Mouse (Mus musculus): ENCODE measurements around the gene Vkorc1l1.
"Not testable (repeated sequence)": the region's sequence is repeated elsewhere in the genome, so short reads cannot be mapped to it uniquely, and the experiment has no call there.

The Vkorc1l1 gene

GRCm38 (mm10) chr5:129941495-129942045, at the start of gene Vkorc1l1:
Vkorc1l1 (plus strand) TSS chr5:129941970.
- CTCF ChIA-PET = no interaction called here

- CTCF ChIA-PET = interaction anchor here (0.7 kb wide), 1 partner anchor 42 kb away, joined by 3 read pairs; no protein-coding TSS in a partner anchor
Observed at GRCm38 (mm10) chr5:129895198-129896088, 46.3 kb upstream of the Vkorc1l1 start, which contains the start of gene Zbed5. Zbed5 (plus strand) TSS chr5:129895723.

DNA sequence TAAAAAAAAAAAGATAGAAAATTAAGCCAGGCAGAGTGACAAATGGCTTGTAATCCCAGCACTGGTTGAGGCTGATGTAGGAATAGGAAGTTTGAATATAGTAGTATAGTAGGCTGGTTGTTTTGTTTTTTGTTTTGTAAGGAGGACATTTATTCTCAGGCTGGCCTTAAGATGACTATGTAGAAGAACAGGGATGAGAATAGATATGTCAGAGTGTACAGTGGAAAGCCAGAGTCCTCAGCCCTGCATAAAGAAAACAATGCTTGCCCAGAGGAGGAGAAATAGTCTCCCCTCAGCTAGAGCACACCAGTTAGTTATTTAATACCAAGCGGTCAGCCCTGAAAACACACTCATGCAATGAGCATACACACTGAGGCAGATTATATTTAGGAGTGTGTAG, 43.3 kb upstream of the Vkorc1l1 start, which contains the start of gene Phkg1:
Gene Phkg1 (minus strand): TSS at position 101 of the 400 bp plus-strand sequence.
- CTCF ChIA-PET = no interaction called here

DNA sequence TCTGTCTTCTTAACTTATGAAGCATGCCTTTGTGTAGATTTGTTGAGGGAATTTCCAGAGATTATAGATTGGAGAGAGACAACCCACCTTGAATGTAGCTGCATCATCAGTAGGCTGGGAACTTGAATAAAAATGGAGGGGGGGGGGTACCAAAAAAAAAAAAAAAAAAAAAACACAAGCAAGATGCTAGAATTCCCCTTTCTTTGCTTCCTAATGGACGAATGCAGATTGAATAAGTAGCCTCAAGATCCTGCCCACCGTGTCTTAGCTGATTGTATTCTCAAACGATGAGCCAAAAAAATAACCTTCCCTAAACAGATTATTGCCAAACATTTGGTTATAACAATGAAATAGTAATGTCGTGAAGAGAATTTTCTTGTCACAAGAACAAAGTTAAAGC, 34.0 kb upstream of the Vkorc1l1 start:
- CTCF ChIA-PET = no interaction called here

DNA sequence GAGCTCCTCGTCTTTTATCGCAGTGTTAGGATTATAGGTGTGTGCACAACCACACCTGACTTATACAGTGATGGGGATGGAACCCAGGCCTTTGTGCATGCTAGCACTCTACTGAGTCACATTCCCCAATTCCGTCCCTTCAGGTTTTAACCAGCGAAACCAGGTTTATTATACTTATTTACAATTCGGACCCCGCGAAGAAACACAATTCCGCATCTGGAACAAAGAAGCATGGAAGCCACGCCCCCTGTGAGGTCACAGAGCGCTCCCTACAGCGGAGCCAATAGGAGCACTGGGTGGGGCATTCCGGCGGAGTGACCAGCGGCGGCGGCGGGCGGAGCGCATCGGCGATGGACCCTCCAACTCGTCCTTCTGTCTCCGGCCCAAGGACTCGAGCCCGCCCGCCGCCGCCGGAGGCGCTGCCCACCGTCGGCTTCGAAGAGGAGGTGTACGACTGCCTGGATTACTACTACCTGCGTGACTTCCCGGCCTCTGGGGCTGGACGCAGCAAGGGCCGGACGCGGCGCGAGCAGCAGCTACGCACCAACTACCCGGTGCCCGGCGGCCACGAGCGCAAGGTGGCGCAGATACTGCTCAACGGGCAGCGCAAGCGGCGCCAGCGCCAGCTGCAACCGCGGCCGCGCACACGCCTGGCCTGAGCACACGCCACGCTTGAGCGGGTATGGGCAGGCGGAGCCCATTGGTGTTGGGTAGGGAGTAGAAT, 33.4 kb upstream of the Vkorc1l1 start, which contains the start of gene Nupr1l:
Gene Nupr1l (plus strand): TSS at position 299 of the 724 bp plus-strand sequence.
- CTCF ChIA-PET = interaction anchor here (0.6 kb wide), 1 partner anchor 33 kb away, joined by 3 read pairs; no protein-coding TSS in a partner anchor

- CTCF ChIA-PET = interaction anchor here (0.6 kb wide), 1 partner anchor 33 kb away, joined by 3 read pairs; no protein-coding TSS in a partner anchor
Observed at GRCm38 (mm10) chr5:129909147-129909546, 32.6 kb upstream of the Vkorc1l1 start.

GRCm38 (mm10) chr5:129909591-129909990, 32.2 kb upstream of the Vkorc1l1 start:
- CTCF ChIA-PET = interaction anchor here (0.6 kb wide), 1 partner anchor 18 kb away, joined by 17 read pairs; no protein-coding TSS in a partner anchor

DNA sequence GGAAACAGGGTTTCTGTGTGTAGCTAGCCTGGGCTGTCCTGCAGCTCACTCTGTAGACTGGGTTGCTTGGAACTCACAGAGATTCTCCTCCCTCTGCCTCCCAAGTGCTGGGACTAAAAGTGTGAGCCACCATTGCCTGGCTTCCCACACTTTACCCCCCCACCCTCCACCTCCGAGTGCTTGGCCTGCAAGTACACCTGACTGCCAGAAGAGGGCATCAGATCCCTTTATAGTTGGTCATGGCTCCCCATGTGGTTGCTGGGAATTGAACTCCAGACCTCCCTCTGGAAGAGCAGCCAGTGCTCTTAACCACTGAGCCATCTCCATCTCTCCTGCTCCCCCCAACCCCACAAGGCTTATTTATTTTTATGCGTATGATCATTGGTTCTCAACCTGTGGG, 27.7 kb upstream of the Vkorc1l1 start:
- CTCF ChIA-PET = no interaction called here

DNA sequence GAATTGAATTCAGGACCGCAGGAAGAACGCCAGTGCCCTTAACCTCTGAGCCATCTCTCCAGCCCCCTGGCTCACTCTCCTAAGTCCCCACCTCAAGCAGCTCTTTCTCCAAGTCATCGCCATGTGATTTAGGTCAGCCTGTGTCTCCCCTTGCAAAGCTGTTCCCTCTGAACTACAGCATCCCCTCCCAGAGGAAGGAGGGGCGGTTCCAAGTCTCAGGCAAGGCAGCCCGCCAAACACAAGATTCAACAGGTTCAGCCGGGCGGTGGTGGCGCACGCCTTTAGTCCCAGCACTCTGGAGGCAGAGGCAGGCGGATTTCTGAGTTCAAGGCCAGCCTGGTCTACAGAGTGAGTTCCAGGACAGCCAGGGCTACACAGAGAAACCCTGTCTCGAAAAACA, 26.3 kb upstream of the Vkorc1l1 start:
- CTCF ChIA-PET = not testable (repeated sequence)

GRCm38 (mm10) chr5:129918065-129918651, 23.6 kb upstream of the Vkorc1l1 start:
- CTCF ChIA-PET = no interaction called here

- CTCF ChIA-PET = no interaction called here
Observed at GRCm38 (mm10) chr5:129918752-129919151, 23.0 kb upstream of the Vkorc1l1 start.

- CTCF ChIA-PET = no interaction called here
Observed at GRCm38 (mm10) chr5:129919320-129919719, 22.4 kb upstream of the Vkorc1l1 start.

DNA sequence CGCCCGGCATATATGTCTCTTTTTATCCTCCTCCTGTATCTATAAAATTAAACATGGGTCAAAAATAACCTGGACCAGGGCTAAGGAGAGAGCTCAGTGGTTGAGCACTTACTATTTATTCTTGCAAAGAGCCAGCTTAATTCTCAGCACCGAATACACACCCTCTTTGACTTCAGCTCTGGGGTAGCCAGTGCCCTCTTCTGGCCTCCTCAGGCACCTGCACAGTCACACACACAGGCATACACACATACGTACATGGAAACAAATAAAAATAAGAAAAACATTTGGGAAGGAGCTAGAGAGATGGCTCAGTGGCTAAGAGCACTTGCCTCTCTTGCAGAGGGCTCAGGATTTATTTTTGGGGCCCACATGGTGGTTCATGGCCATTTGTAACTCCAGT, 19.8 kb upstream of the Vkorc1l1 start:
- CTCF ChIA-PET = no interaction called here

- CTCF ChIA-PET = no interaction called here
Observed at GRCm38 (mm10) chr5:129924820-129925452, 16.8 kb upstream of the Vkorc1l1 start.

DNA sequence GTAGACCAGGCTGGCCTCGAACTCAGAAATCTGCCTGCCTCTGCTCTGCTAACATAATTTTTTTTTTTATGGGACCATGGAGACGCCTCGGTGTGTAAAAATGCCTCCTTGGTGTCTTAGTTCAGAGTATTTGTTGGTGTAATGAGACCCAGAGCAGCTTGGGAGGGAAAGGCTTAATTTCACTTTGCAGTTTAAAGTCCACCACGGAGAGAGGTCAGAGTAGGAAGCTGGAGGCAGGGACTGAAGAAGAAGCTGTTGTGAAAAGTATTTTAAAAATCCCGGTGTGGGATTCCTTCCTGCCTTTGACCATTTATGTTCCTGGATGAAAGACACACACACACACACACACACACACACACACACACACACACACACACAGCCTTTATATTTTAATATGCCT, 15.8 kb upstream of the Vkorc1l1 start:
- CTCF ChIA-PET = interaction anchor here (0.5 kb wide), 1 partner anchor 9 kb away, joined by 16 read pairs; no protein-coding TSS in a partner anchor

DNA sequence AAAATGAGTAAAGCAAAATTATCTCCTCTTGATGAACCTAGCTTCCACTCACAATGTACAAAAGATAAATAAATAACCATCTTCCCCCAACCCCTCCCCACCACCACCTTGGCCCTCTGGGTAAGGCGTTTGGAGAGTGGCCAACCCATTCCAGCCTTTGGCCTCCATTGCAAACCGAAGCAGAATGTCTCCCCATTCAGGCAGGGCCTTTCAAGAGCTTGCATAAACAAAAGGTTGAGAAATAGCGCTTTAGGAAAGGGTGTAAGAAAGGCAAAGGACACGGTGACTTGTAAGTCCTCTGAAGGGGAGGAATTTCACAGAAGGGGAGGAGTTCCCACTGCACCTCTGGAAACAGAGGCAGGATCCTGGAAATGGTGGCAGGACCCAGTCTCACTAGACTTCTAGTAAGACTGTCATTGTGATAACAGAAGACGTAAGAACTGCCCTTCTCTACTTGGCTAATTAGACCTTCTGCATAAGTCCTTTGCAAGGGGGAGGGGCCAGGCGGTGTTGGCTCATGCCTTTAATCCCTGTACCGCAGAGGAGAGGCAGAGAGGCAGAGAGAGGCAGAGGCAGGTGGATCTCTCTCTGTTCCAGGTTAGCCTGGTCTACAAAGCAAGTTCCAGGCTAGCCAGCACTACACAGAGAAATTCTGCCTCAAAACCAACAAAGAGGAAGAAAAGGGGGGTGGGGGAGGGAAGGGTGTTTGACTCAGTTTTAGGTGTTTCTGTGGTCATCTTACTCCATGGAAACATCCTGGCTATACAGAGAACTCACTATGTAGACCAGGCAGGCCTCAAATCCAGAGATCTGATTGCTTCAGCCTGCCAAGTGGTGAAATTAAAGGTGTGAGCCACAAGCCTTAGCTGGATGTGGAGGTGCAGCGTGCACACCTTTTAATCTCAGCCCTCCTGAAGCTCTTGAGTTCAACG, 11.6 kb upstream of the Vkorc1l1 start:
- CTCF ChIA-PET = no interaction called here

DNA sequence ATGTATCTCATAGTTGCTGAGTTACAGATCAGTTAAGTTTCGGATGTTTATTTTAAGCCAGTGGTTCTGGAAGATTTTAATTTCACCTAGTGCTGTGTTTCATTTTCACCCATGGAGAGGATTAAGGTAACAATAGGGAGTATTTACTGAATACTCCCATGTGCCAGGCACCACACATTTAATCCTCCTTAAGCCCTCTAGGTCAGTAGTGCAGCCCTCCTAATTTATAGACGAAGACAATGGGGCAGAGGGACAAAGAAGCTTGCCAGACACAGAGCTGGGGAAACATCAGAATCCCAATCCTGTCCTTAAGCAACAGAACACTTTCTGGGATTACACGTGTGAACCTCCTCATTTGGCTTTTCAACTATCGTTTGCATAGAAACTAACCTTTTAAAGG, 4.8 kb upstream of the Vkorc1l1 start:
- CTCF ChIA-PET = no interaction called here

DNA sequence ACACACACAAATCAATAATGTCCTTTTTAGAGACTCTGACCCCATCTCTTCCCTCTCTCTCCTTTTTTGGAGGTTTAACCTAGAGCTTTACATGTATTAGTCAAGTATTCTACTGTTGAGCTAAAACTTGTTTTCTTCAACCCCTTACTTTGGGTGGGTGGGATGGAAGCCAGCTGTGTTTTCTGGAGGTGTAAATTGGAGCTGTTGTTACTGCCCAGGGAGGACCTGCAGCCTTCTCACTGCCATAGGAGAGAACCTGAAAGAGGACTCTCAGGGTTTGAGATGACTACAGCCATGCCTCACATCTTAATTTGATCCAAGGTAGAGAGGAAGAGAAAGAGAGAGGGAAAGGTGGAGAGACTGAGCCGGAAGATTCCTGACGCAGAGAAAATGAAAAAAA, 1.5 kb upstream of the Vkorc1l1 start:
- CTCF ChIA-PET = no interaction called here

DNA sequence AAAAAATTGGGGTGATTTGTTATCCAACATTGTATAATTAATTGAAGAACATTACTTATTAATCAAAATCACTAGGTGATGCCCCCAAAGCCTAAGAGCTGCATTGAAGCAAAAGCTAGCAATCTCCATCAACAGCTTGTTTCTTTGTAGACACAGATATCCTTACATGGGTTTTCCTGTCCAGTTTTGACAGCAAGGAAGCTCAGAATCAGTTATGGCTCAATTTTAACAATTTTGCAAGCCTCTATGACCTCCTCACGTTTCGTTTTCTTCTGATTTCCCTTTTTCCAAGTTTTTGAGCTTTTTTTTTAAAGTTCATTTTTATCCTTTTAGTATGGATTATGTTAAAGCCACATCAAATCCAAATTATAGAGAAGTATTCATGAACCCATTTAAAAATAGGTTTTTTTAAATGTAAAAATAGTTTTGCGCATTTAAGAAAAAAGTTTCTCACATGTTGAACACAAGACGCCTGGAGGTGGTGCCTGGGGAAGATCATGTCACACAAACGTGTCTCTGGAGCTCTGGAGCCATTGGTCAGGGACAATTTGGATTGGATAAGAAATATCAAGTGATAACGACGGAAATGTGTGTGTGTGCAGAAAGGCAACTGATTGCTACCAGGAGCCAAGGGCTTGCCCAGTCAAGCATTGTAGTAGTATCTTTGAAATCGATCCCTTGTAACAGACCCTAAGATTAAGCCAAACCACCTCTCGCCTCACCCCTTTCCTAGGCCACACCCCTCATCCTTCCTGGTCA, 855 bp upstream of the Vkorc1l1 start:
- CTCF ChIA-PET = no interaction called here
